Mouse (Mus musculus): ENCODE data around the gene Atoh8. TPM values are rescaled to one million over a fixed set of nuclear protein-coding genes. Genes with fewer than 3 reads are reported as not detected.

Gene Atoh8
- polyA plus RNA-seq, 1 experiment = 9.1 TPM

GRCm38 (mm10) chr6:72184576-72184975 lies 50.8 kb downstream of the Atoh8 start:
- H3K4me3 ChIP-seq (ENCODE audit: low read depth, low read length) = no peak overlapping the region
- WGBS = 88% methylated on average over 5 of the region's 5 CpGs
- H3K27ac ChIP-seq (ENCODE audit: insufficient read depth, low read depth, low read length) = no peak overlapping the region
- peaks cover 4% of the 10 kb centered on the region; the same call in 1 of the 2 replicates for H3K27me3 ChIP-seq (ENCODE audit: control insufficient read depth, insufficient read depth, low read length)
- TF ChIP-seq CTCF (IDR thresholded peaks at IDR 0.05; ENCODE audit: extremely low read depth, insufficient read length, insufficient replicate concordance, low read depth, low read length) = no peak
- H3K36me3 ChIP-seq (ENCODE audit: control insufficient read depth, insufficient read depth, low read length) = no peaks in the 10 kb centered on the region
- 0 out of 2 replicates have a peak, but pooled peaks cover 2% of the 10 kb centered on the region for H3K4me1 ChIP-seq (ENCODE audit: control insufficient read depth, insufficient read depth, insufficient read length, low read length)

- no peaks in the 10 kb centered on the region for H3K36me3 ChIP-seq (ENCODE audit: control insufficient read depth, insufficient read depth, low read length)
- H3K27ac ChIP-seq (ENCODE audit: insufficient read depth, low read depth, low read length) = no peak overlapping the region
- H3K4me3 ChIP-seq (ENCODE audit: low read depth, low read length) = no peak overlapping the region
- no peaks in the 10 kb centered on the region for H3K27me3 ChIP-seq (ENCODE audit: control insufficient read depth, insufficient read depth, low read length)
- no peaks in the 10 kb centered on the region for H3K4me1 ChIP-seq (ENCODE audit: control insufficient read depth, insufficient read depth, insufficient read length, low read length)
- TF ChIP-seq POLR2A (IDR thresholded peaks at IDR 0.05; ENCODE audit: low read depth, low read length) (no peak), CTCF (IDR thresholded peaks at IDR 0.05; ENCODE audit: extremely low read depth, insufficient read length, insufficient replicate concordance, low read depth, low read length) (no peak)
- WGBS = 48% methylated on average over 12 of the region's 12 CpGs
Measured at GRCm38 (mm10) chr6:72179562-72180502, 55.5 kb downstream of the Atoh8 start.

- Histone ChIP-seq H3K36me3 (ENCODE audit: control insufficient read depth, insufficient read depth, low read length) (no peaks in the 10 kb centered on the region), H3K27me3 (ENCODE audit: control insufficient read depth, insufficient read depth, low read length) (no peaks in the 10 kb centered on the region; the same call in 1 of the 2 replicates), H3K4me3 (ENCODE audit: low read depth, low read length) (no peak overlapping the region), H3K27ac (ENCODE audit: insufficient read depth, low read depth, low read length) (no peak overlapping the region), H3K4me1 (ENCODE audit: control insufficient read depth, insufficient read depth, insufficient read length, low read length) (no peaks in the 10 kb centered on the region)
- WGBS = 91% methylated on average over 3 of the region's 3 CpGs
- no peak for TF ChIP-seq CTCF (IDR thresholded peaks at IDR 0.05; ENCODE audit: extremely low read depth, insufficient read length, insufficient replicate concordance, low read depth, low read length)
- TF ChIP-seq POLR2A (IDR thresholded peaks at IDR 0.05; ENCODE audit: low read depth, low read length) = no peak
Measured at GRCm38 (mm10) chr6:72179006-72179405, 56.4 kb downstream of the Atoh8 start.

- 74% methylated on average over 3 of the region's 3 CpGs for WGBS
- no peak overlapping the region for H3K27ac ChIP-seq (ENCODE audit: insufficient read depth, low read depth, low read length)
- no peak for TF ChIP-seq CTCF (IDR thresholded peaks at IDR 0.05; ENCODE audit: extremely low read depth, insufficient read length, insufficient replicate concordance, low read depth, low read length)
- no peak for TF ChIP-seq POLR2A (IDR thresholded peaks at IDR 0.05; ENCODE audit: low read depth, low read length)
- H3K4me3 ChIP-seq (ENCODE audit: low read depth, low read length) = no peak overlapping the region
- no peaks in the 10 kb centered on the region; the same call in 1 of the 2 replicates for H3K27me3 ChIP-seq (ENCODE audit: control insufficient read depth, insufficient read depth, low read length)
- H3K4me1 ChIP-seq (ENCODE audit: control insufficient read depth, insufficient read depth, insufficient read length, low read length) = no peaks in the 10 kb centered on the region
- no peaks in the 10 kb centered on the region for H3K36me3 ChIP-seq (ENCODE audit: control insufficient read depth, insufficient read depth, low read length)
Measured at GRCm38 (mm10) chr6:72177417-72177816, 58.0 kb downstream of the Atoh8 start.

- Histone ChIP-seq H3K36me3 (ENCODE audit: control insufficient read depth, insufficient read depth, low read length) (no peaks in the 10 kb centered on the region), H3K27me3 (ENCODE audit: control insufficient read depth, insufficient read depth, low read length) (no peaks in the 10 kb centered on the region; the same call in 1 of the 2 replicates), H3K4me1 (ENCODE audit: control insufficient read depth, insufficient read depth, insufficient read length, low read length) (no peaks in the 10 kb centered on the region), H3K27ac (ENCODE audit: insufficient read depth, low read depth, low read length) (no peak overlapping the region), H3K4me3 (ENCODE audit: low read depth, low read length) (no peak overlapping the region)
- TF ChIP-seq POLR2A (IDR thresholded peaks at IDR 0.05; ENCODE audit: low read depth, low read length) = no peak
- TF ChIP-seq CTCF (IDR thresholded peaks at IDR 0.05; ENCODE audit: extremely low read depth, insufficient read length, insufficient replicate concordance, low read depth, low read length) = no peak
- 71% methylated on average over 5 of the region's 5 CpGs for WGBS
Measured at GRCm38 (mm10) chr6:72176004-72176403, 59.4 kb downstream of the Atoh8 start.

GRCm38 (mm10) chr6:72175419-72175818 lies 60.0 kb downstream of the Atoh8 start:
- Histone ChIP-seq H3K4me3 (ENCODE audit: low read depth, low read length) (no peak overlapping the region), H3K36me3 (ENCODE audit: control insufficient read depth, insufficient read depth, low read length) (no peaks in the 10 kb centered on the region), H3K27ac (ENCODE audit: insufficient read depth, low read depth, low read length) (no peak overlapping the region), H3K4me1 (ENCODE audit: control insufficient read depth, insufficient read depth, insufficient read length, low read length) (no peaks in the 10 kb centered on the region), H3K27me3 (ENCODE audit: control insufficient read depth, insufficient read depth, low read length) (no peaks in the 10 kb centered on the region; the same call in 1 of the 2 replicates)
- WGBS = 33% methylated on average over 3 of the region's 3 CpGs
- TF ChIP-seq CTCF (IDR thresholded peaks at IDR 0.05; ENCODE audit: extremely low read depth, insufficient read length, insufficient replicate concordance, low read depth, low read length) (no peak), POLR2A (IDR thresholded peaks at IDR 0.05; ENCODE audit: low read depth, low read length) (no peak)

- Histone ChIP-seq H3K36me3 (ENCODE audit: control insufficient read depth, insufficient read depth, low read length) (no peaks in the 10 kb centered on the region), H3K27ac (ENCODE audit: insufficient read depth, low read depth, low read length) (no peak overlapping the region), H3K4me3 (ENCODE audit: low read depth, low read length) (no peak overlapping the region), H3K4me1 (ENCODE audit: control insufficient read depth, insufficient read depth, insufficient read length, low read length) (no peaks in the 10 kb centered on the region), H3K27me3 (ENCODE audit: control insufficient read depth, insufficient read depth, low read length) (no peaks in the 10 kb centered on the region; the same call in 1 of the 2 replicates)
- TF ChIP-seq CTCF (IDR thresholded peaks at IDR 0.05; ENCODE audit: extremely low read depth, insufficient read length, insufficient replicate concordance, low read depth, low read length) (no peak), POLR2A (IDR thresholded peaks at IDR 0.05; ENCODE audit: low read depth, low read length) (no peak)
- WGBS = 74% methylated on average over 1 of the region's 1 CpGs
Measured at GRCm38 (mm10) chr6:72173350-72173749, 62.0 kb downstream of the Atoh8 start.
